Mouse (Mus musculus): ENCODE results near the gene Htr1f. TPM values are rescaled to one million over a fixed set of nuclear protein-coding genes. Genes with fewer than 3 reads are reported as not detected.
A peak's percentile ranks its signal among the peaks of the same experiment; 100 is the strongest.
"Not testable (repeated sequence)": the region's sequence is repeated elsewhere in the genome, so short reads cannot be mapped to it uniquely, and the experiment has no call there.

Htr1f gene
- not detected in 2 replicates for total RNA-seq (2014; fragmentation: Nextera tagmentation)
- not detected in 2 replicates for total RNA-seq (2017)

- ATAC-seq (replicated peaks; ENCODE audit: poor library complexity, severe bottlenecking): peak; percentile 70
Measured at GRCm38 (mm10) chr16:65105184-65105931, at the start of gene Htr1f. Gene Htr1f (minus strand): TSS chr16:65105854.

DNA sequence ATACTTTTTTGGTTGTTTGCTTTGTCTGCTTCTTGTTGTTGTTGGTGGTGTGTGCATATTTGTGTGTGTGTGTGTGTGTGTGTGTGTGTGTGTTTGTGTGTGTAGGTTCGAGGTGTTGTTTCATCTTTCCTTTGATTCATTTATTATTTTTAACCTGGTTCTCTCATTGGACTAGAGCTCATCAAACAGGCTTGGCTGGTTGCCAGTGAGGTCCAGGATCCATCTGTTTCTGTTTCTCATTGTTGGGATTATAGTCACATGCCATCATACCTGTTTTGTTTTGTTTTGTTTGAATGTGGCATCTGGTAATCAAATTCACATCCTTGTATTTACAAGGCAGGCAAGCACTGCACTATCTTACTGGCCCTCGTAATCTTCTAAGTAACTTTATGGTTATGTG, 34.1 kb upstream of the Htr1f start:
- no peak for ATAC-seq (replicated peaks; ENCODE audit: poor library complexity, severe bottlenecking)

DNA sequence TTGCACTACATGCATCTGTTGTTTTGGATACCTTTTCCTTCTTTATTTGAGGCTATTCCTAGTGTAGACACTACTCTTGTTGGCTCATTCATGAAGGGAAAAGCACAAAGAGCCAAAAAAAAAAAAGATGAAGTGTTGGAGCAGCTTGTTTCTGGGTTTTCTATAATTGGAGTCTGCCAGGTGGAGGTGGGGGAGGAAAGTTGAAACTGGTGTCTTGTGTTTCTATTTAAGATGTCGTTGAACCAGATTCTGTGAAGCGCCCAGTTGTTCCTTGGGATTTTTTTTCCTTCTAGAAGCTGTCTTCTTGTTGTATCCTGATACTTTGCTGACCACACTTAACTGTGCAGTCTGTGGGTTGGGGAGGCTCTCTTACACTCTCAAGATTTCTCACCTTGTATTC, 23.7 kb upstream of the Htr1f start:
- ATAC-seq (replicated peaks; ENCODE audit: poor library complexity, severe bottlenecking): no peak

DNA sequence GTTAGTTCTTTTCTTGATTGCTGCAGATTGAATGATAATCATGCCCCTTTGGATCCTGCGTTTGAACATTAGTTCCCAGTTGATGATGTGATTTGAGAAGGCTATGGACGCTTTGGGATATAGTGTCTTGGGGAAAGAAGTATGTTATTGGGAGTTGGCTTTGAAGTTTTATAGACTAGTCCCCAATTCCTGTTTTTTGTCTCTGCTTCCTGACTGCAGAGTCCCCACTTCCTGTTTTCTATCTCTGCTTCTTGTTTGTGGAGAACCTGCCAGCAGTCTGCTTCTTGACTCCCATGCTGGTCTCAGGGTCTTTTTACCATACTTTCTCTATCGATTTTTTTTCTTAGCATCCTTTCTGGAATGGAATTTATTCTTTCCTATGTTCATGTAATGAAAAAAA, 22.2 kb upstream of the Htr1f start:
- peak; percentile 100 for ATAC-seq (replicated peaks; ENCODE audit: poor library complexity, severe bottlenecking)

DNA sequence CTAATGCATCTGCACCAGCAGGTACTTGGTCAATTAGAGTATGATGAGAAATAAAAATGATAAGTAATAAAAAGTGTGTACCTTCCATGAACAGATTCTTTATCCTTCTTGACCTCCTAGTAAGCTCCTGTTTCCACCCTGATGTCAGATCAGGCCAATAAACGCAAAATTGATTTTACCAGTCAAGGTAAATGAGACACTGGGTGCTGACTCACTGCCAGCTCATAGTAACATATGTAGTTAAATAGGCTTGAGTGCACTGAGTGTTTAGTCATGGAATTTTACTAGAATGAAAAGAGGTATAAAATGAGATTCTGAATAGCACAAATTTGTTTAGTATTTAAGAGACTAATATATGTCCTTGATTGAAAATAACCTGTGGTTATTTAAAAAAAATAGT, 6.6 kb upstream of the Htr1f start:
- no peak for ATAC-seq (replicated peaks; ENCODE audit: poor library complexity, severe bottlenecking)

- ATAC-seq (replicated peaks; ENCODE audit: poor library complexity, severe bottlenecking): no peak
Measured at GRCm38 (mm10) chr16:65093552-65093951, 12.1 kb downstream of the Htr1f start.

DNA sequence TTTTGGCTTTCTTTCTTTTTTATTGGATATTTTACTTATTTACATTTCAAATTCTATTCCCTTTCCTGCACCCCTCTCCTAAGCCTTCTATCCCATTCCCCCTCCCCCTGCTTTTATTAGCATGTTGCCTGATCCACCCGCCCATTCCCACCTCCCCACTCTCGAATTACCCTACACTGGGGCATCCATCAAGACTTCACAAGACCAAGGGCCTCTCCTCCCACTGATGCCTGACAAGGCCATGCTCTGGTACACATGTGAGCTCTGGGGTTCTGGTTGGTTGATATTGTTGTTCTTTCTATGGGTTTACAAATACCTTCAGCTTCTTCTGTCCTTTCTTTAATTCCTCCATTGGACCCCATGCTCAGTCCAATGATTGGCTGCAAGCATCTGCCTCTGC, 22.2 kb downstream of the Htr1f start:
- ATAC-seq (replicated peaks; ENCODE audit: poor library complexity, severe bottlenecking): no peak

GRCm38 (mm10) chr16:65069867-65070266, 35.8 kb downstream of the Htr1f start:
- no peak for ATAC-seq (replicated peaks; ENCODE audit: poor library complexity, severe bottlenecking)

GRCm38 (mm10) chr16:65066264-65066663, 39.4 kb downstream of the Htr1f start:
- no peak for ATAC-seq (replicated peaks; ENCODE audit: poor library complexity, severe bottlenecking)

GRCm38 (mm10) chr16:65037660-65038425, 67.8 kb downstream of the Htr1f start:
- not testable (repeated sequence) for ATAC-seq (replicated peaks; ENCODE audit: poor library complexity, severe bottlenecking)

DNA sequence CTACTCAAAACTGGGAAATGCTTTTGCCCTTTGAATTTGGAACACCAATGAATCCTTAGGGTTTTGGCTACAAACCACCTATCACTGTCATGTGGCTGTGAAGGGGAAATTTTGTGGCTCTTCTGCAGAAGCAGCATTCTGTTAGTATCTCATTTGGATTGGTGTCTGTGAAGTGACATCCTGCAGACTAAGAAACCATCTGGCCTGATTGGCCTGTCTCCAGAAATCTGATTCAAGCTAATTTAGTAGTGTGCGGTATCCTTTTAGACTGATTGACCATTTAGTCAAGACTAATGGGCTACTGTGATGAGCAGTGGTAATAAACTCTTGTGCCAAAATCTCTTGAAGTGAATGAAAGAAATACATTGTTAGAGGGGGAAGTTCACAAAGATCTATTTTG, 76.0 kb downstream of the Htr1f start:
- no peak for ATAC-seq (replicated peaks; ENCODE audit: poor library complexity, severe bottlenecking)

DNA sequence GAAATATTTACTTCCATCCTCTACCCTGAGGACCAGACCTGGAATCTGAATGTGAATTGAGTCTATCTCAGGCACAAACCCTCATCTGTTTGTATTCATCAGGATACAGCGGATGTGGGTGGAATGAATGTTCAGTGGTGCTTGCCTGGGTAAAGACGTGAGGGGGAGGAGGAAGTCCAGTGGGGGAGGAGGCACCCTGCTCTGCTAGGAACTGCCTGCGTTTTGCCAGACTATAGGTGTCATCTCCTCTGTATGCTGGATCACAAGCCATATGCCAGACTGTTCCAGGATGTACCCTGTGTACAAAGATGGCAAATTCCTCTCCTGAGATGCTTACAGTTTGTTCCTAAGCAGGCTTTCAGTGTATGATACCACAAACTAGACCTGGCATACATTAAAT, 83.3 kb downstream of the Htr1f start:
- ATAC-seq (replicated peaks; ENCODE audit: poor library complexity, severe bottlenecking): no peak

- no peak for ATAC-seq (replicated peaks; ENCODE audit: poor library complexity, severe bottlenecking)
Measured at GRCm38 (mm10) chr16:65018710-65019109, 86.9 kb downstream of the Htr1f start.

- ATAC-seq (replicated peaks; ENCODE audit: poor library complexity, severe bottlenecking): no peak
Measured at GRCm38 (mm10) chr16:65018134-65018533, 87.5 kb downstream of the Htr1f start.

- no peak for ATAC-seq (replicated peaks; ENCODE audit: poor library complexity, severe bottlenecking)
Measured at GRCm38 (mm10) chr16:65017566-65017965, 88.1 kb downstream of the Htr1f start.

- ATAC-seq (replicated peaks; ENCODE audit: poor library complexity, severe bottlenecking): no peak
Measured at GRCm38 (mm10) chr16:65015241-65015640, 90.4 kb downstream of the Htr1f start.

DNA sequence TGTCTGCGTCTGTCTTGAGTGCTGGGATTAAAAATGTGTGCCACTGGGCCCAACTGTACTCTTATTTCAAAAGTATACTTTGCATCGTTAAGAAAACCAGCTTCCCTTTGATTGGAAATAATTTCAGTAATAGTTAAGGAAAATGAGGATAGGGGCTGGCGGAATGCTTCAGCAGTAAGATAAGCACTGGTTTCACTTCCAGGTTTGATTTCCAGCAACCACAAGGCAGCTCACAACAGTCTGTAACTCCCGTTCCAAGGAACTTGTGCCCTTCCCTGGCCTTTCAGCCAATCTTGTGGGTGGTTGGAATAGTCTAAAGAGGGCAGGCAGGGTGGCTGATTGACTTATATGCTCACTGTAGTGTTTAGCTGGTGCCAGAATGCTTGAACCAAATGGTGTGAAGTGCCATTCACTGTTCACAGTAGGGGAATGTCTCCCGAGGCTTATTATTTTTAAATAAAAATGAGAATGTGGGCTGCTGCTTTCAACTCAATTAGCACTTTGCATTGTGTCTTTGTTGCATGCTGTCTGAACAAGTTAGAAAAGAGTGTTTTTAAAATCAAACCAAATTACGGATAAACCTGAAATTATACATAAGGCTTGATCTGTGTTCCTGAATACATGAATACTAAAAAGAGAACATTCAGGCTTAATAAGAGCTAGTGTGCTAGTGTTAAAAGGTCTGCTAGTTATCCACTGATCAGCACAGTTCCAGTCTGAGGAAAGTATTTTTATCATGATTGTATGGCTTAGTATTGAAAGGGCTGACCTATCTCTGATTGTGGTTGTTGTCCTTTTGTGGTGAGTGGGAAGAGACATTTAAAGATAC, 103.4 kb downstream of the Htr1f start:
- peak; percentile 82 for ATAC-seq (replicated peaks; ENCODE audit: poor library complexity, severe bottlenecking)

- ATAC-seq (replicated peaks; ENCODE audit: poor library complexity, severe bottlenecking): no peak
Measured at GRCm38 (mm10) chr16:64989279-64989800, 116.3 kb downstream of the Htr1f start.

DNA sequence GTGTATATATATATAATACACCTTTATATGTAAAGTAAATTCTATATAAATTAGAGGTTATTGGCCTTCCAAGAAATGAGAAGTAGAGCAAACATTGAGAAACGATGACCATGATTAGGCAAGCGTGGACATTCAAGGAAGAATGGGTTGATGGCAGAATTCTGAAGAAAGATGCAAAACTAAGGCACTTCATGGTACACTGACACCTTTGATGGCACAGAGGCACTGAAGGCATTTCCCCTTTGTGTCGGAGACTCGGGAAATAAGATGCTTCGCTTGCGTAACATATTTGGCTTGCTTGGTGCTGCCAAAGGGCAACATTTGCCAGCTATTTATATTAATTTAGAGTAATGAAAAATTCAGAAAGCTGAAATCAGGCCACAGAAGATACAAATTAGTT, 118.1 kb downstream of the Htr1f start:
- ATAC-seq (replicated peaks; ENCODE audit: poor library complexity, severe bottlenecking): peak; percentile 59

- ATAC-seq (replicated peaks; ENCODE audit: poor library complexity, severe bottlenecking): peak; percentile 20; the same call in 1 of the 2 replicates
Measured at GRCm38 (mm10) chr16:64987049-64987448, 118.6 kb downstream of the Htr1f start.

GRCm38 (mm10) chr16:64974636-64975035, 131.0 kb downstream of the Htr1f start:
- ATAC-seq (replicated peaks; ENCODE audit: poor library complexity, severe bottlenecking): no peak

All from granulocyte monocyte progenitor cell, adult 5-6 weeks (primary cell).